Mouse (Mus musculus) CH12.LX (cell line): Measurements from ENCODE around the gene Nfe2l1.

Experiments used
- CTCF ChIP-seq, 2 experiments: IDR thresholded peaks in 1 of 2; conservative IDR thresholded peaks in 1 of 2; 2 replicates each; pipeline ENCODE4 v1.5.1; 2011 to 2012; ENCODE audit warnings: low read depth in 2 of 2, low read length in 2 of 2, improper control_type of control experiment in 1 of 2, inconsistent platforms in 1 of 2, mild to moderate bottlenecking in 1 of 2, moderate library complexity in 1 of 2
- EP300 ChIP-seq: IDR thresholded peaks from 2 replicates; pipeline ENCODE4 v1.6.1; 2011; ENCODE audit warnings: low read length, improper control_type of control experiment
- ETS1 ChIP-seq: conservative IDR thresholded peaks from 2 replicates; pipeline ENCODE4 v1.6.1; 2012; ENCODE audit warnings: low read depth, mild to moderate bottlenecking, inconsistent platforms, low read length, improper control_type of control experiment, moderate library complexity
- GABPA ChIP-seq: IDR thresholded peaks from 2 replicates; pipeline ENCODE4 v1.6.1; 2012; ENCODE audit warnings: low read depth, low read length, improper control_type of control experiment, inconsistent platforms; ENCODE audit not compliant: insufficient replicate concordance
- MAFK ChIP-seq: IDR thresholded peaks from 2 replicates; pipeline ENCODE4 v1.6.1; 2011; ENCODE audit warnings: low read length, improper control_type of control experiment; ENCODE audit not compliant: insufficient replicate concordance
- MXI1 ChIP-seq: IDR thresholded peaks from 2 replicates; pipeline ENCODE4 v1.6.1; 2011; ENCODE audit warnings: mild to moderate bottlenecking, low read depth, low read length, improper control_type of control experiment
- NRF1 ChIP-seq: IDR thresholded peaks from 2 replicates; pipeline ENCODE4 v1.6.1; 2014; ENCODE audit warnings: low read depth, mild to moderate bottlenecking, inconsistent platforms, low read length, improper control_type of control experiment, moderate library complexity
- POLR2A ChIP-seq: IDR thresholded peaks from 2 replicates; pipeline ENCODE4 v1.6.1; 2011; ENCODE audit warnings: low read depth, mild to moderate bottlenecking, improper control_type of control experiment, low read length
- SMC3 ChIP-seq: IDR thresholded peaks from 2 replicates; pipeline ENCODE4 v1.6.1; 2011; ENCODE audit warnings: low read depth, low read length, improper control_type of control experiment
- TCF12 ChIP-seq: IDR thresholded peaks from 2 replicates; pipeline ENCODE4 v1.6.1; 2014; ENCODE audit warnings: low read depth, mild to moderate bottlenecking, inconsistent platforms, low read length, improper control_type of control experiment
- USF2 ChIP-seq: conservative IDR thresholded peaks from 2 replicates; pipeline ENCODE4 v1.6.1; 2011; ENCODE audit warnings: low read depth, low read length, improper control_type of control experiment
- ZC3H11A ChIP-seq: IDR thresholded peaks from 2 replicates; pipeline ENCODE4 v1.6.1; 2012; ENCODE audit warnings: low read depth, mild to moderate bottlenecking, inconsistent platforms, low read length, improper control_type of control experiment
- ZNF384 ChIP-seq: IDR thresholded peaks from 2 replicates; pipeline ENCODE4 v1.6.1; 2012; ENCODE audit warnings: low read depth, low read length, improper control_type of control experiment, inconsistent platforms

GRCm38 (mm10) chr11:96848694-96849093 lies 18.9 kb upstream of the Nfe2l1 start:
- TF ChIP-seq TCF12 (no peak), CTCF (conservative IDR thresholded peaks at IDR 0.05 in 1 of 2, IDR thresholded peaks at IDR 0.05 in 1 of 2; ENCODE audit: low read depth in 2 of 2, low read length in 2 of 2) (no peak), ETS1 (no peak), POLR2A (no peak), ZC3H11A (no peak), SMC3 (no peak), NRF1 (no peak), MAFK (no peak), ZNF384 (no peak), USF2 (no peak), EP300 (no peak), MXI1 (no peak), GABPA (no peak)
